ENCODE assay signal across 26 mouse cellular contexts in the genomic region with DNA sequence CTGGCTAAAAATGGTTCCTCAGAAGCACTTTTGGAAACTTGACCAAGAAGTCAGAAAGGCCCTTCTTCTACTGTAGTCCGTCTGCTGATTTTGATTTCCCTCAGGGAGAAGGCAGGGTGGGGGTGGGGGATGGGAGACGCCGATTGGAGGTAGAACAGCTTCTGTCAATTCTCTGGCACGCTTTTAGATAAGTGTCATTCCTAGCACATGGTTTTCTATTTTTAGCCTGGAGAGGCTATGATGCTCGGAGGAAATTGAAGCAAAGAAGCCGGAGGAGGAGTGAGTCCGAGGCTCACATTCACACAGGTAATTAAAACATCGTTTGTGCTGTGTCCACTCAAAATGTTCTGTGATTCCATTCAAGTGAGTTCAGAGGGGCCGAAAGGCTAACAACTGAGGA.
DNase-seq lines count a peak whose midpoint lies in the region; ATAC-seq and TF ChIP-seq lines count a peak whose summit lies in the region.
"Had no signal": no experiment of that assay in that cellular context is flagged by ENCODE, and none has a peak within 500 bp of the region (broad histone marks: within the 10 kb centered on the region; RNA-seq: fewer than 3 reads in every experiment).

No protein-coding gene starts in this region.

- no peak overlapping the region for H3K4me2 ChIP-seq in forebrain, embryonic 15.5 days (replicated peaks)
- H3K4me2 ChIP-seq in forebrain, embryonic 11.5 days (ENCODE audit: low read depth, low read length, severe bottlenecking) = no peak overlapping the region
- H3K4me2 ChIP-seq in heart, embryonic 11.5 days = peak overlapping the region; percentile 51
- peak overlapping the region; percentile 49 for H3K4me2 ChIP-seq in heart, embryonic 16.5 days (ENCODE audit: low read depth, low read length)
- H3K4me2 ChIP-seq: embryonic facial prominence, embryonic 12.5 days; limb, embryonic 13.5 days; liver, embryonic 11.5 days; lung, embryonic 15.5 days; neural tube, embryonic 12.5 days had no signal

- no peak overlapping the region for H3K9ac ChIP-seq in forebrain, embryonic 15.5 days (replicated peaks)
- no peak overlapping the region for H3K9ac ChIP-seq in forebrain, embryonic 11.5 days (ENCODE audit: low read length)
- no peak overlapping the region for H3K9ac ChIP-seq in heart, embryonic 11.5 days (ENCODE audit: low read depth, low read length)
- H3K9ac ChIP-seq in heart, embryonic 16.5 days (ENCODE audit: low read length) = no peak overlapping the region
- H3K9ac ChIP-seq: embryonic facial prominence, embryonic 12.5 days; limb, embryonic 13.5 days; lung, embryonic 15.5 days; neural tube, embryonic 12.5 days had no signal

- intact Hi-C loops in heart, postnatal 14 days (cut with DNase I) = no loop called here
- intact Hi-C loops in heart, postnatal 36 days (cut with DNase I) = no loop called here

- WGBS in forebrain, embryonic 15.5 days = 48% methylated on average over 9 of the region's 9 CpGs
- WGBS in forebrain, embryonic 11.5 days = 75% methylated on average over 9 of the region's 9 CpGs
- WGBS in heart, embryonic 11.5 days (ENCODE audit: insufficient replicate concordance) = 21% methylated on average over 9 of the region's 9 CpGs
- WGBS in heart, embryonic 16.5 days = 23% methylated on average over 9 of the region's 9 CpGs

- no peaks in the 10 kb centered on the region for H3K27me3 ChIP-seq in forebrain, embryonic 15.5 days
- no peaks in the 10 kb centered on the region for H3K27me3 ChIP-seq in forebrain, embryonic 11.5 days (ENCODE audit: control insufficient read depth, insufficient read depth, low read length)
- no peaks in the 10 kb centered on the region for H3K27me3 ChIP-seq in heart, embryonic 11.5 days (ENCODE audit: control insufficient read depth, insufficient read depth, low read length)
- H3K27me3 ChIP-seq in heart, embryonic 16.5 days (ENCODE audit: control insufficient read depth, insufficient read depth, low read length) = no peaks in the 10 kb centered on the region
- H3K27me3 ChIP-seq: lung, embryonic 15.5 days; neural tube, embryonic 12.5 days had no signal

- no peak for TF ChIP-seq POLR2A in brain, embryonic 14.5 days (IDR thresholded peaks at IDR 0.05; ENCODE audit: borderline replicate concordance, extremely low read depth, insufficient read depth, insufficient read length, poor library complexity, severe bottlenecking)

- peaks cover 28% of the 10 kb centered on the region for H3K4me1 ChIP-seq in forebrain, embryonic 15.5 days
- 0 out of 2 replicates have a peak, but pooled peaks cover 3% of the 10 kb centered on the region for H3K4me1 ChIP-seq in forebrain, embryonic 11.5 days (replicated peaks; ENCODE audit: control insufficient read depth, insufficient read depth, low read length)
- H3K4me1 ChIP-seq in heart, embryonic 11.5 days (ENCODE audit: control insufficient read depth, insufficient read depth, low read length) = peaks cover 31% of the 10 kb centered on the region
- H3K4me1 ChIP-seq in heart, embryonic 16.5 days (ENCODE audit: control insufficient read depth, insufficient read depth, low read length) = peaks cover 30% of the 10 kb centered on the region
- H3K4me1 ChIP-seq: limb, embryonic 13.5 days; neural tube, embryonic 12.5 days had no signal

- H3K27ac ChIP-seq in forebrain, embryonic 15.5 days (replicated peaks) = peak overlapping the region; percentile 17; the same call in 1 of the 2 replicates
- H3K27ac ChIP-seq in forebrain, embryonic 11.5 days (ENCODE audit: low read depth, low read length) = no peak overlapping the region
- H3K27ac ChIP-seq in heart, embryonic 11.5 days (ENCODE audit: low read depth, low read length) = peak overlapping the region; percentile 77
- H3K27ac ChIP-seq in heart, embryonic 16.5 days (ENCODE audit: low read length) = peak overlapping the region; percentile 23
- H3K27ac ChIP-seq: embryonic facial prominence, embryonic 12.5 days; kidney, postnatal 0 days; limb, embryonic 13.5 days; lung, embryonic 15.5 days; midbrain, embryonic 10.5 days; neural tube, embryonic 12.5 days had no signal

- no peak for TF ChIP-seq CTCF in brain, embryonic 14.5 days (IDR thresholded peaks at IDR 0.05; ENCODE audit: borderline replicate concordance, extremely low read depth, insufficient read depth, insufficient read length)

- ATAC-seq in forebrain, embryonic 15.5 days (replicated peaks) = 0 out of 2 replicates have a peak, but pooled peaks have one; percentile 49
- ATAC-seq in forebrain, embryonic 11.5 days (replicated peaks; ENCODE audit: low FRiP score) = no peak
- ATAC-seq in heart, embryonic 11.5 days (replicated peaks; ENCODE audit: insufficient number of reproducible peaks, low FRiP score, low TSS enrichment) = no peak
- peak; percentile 71 for ATAC-seq in heart, embryonic 16.5 days (replicated peaks; ENCODE audit: extremely low read depth, insufficient read depth, low FRiP score)

- H3K4me3 ChIP-seq in forebrain, embryonic 15.5 days = no peak overlapping the region
- H3K4me3 ChIP-seq in forebrain, embryonic 11.5 days (ENCODE audit: low read depth, low read length) = no peak overlapping the region
- H3K4me3 ChIP-seq in heart, embryonic 11.5 days (ENCODE audit: low read depth, low read length) = peak overlapping the region; percentile 9; the same call in 1 of the 2 replicates
- peak overlapping the region; percentile 26 for H3K4me3 ChIP-seq in heart, embryonic 16.5 days (ENCODE audit: low read length)
- H3K4me3 ChIP-seq: embryonic facial prominence, embryonic 12.5 days; limb, embryonic 13.5 days; lung, embryonic 15.5 days; midbrain, embryonic 10.5 days; myocyte; neural tube, embryonic 12.5 days had no signal

- H3K36me3 ChIP-seq in forebrain, embryonic 15.5 days = no peaks in the 10 kb centered on the region
- H3K36me3 ChIP-seq in forebrain, embryonic 11.5 days (ENCODE audit: control insufficient read depth, insufficient read depth, low read length) = no peaks in the 10 kb centered on the region
- no peaks in the 10 kb centered on the region for H3K36me3 ChIP-seq in heart, embryonic 11.5 days (ENCODE audit: control insufficient read depth, insufficient read depth, low read length)
- H3K36me3 ChIP-seq in heart, embryonic 16.5 days (ENCODE audit: control insufficient read depth, insufficient read depth) = no peaks in the 10 kb centered on the region
- H3K36me3 ChIP-seq: embryonic facial prominence, embryonic 12.5 days; G1E; limb, embryonic 13.5 days; lung, embryonic 15.5 days; midbrain, embryonic 10.5 days; neural tube, embryonic 12.5 days had no signal

- DNase-seq in forebrain, embryonic 11.5 days (ENCODE audit: low spot score) = no peak
- no peak for DNase-seq in heart, postnatal 14 days
- DNase-seq in heart, postnatal 36 days = no peak
- peak; percentile 65 for DNase-seq in brain, embryonic 14.5 days (ENCODE audit: low read depth)
- DNase-seq: adrenal gland, postnatal 10 days; cerebellum, adult 11-12 months; cerebellum, adult 9-11 months; embryo, embryonic 11 days; kidney, adult 8-10 months; kidney, postnatal 4 days; right cerebral cortex, adult 18-20 months; spleen, adult 18-20 months; thymus, adult 18-20 months; thymus, postnatal 25 days had no signal

- H3K9me3 ChIP-seq in forebrain, embryonic 15.5 days = no peaks in the 10 kb centered on the region
- no peaks in the 10 kb centered on the region for H3K9me3 ChIP-seq in forebrain, embryonic 11.5 days (ENCODE audit: control insufficient read depth, low read length)
- H3K9me3 ChIP-seq in heart, embryonic 11.5 days (replicated peaks; ENCODE audit: control insufficient read depth, low read length) = no peaks in the 10 kb centered on the region
- no peaks in the 10 kb centered on the region for H3K9me3 ChIP-seq in heart, embryonic 16.5 days (replicated peaks; ENCODE audit: control insufficient read depth, low read length)
- H3K9me3 ChIP-seq: embryonic facial prominence, embryonic 12.5 days; G1E; limb, embryonic 13.5 days; lung, embryonic 15.5 days; midbrain, embryonic 10.5 days; neural tube, embryonic 12.5 days had no signal

Comparison
In these comparisons a context has a peak if more than half of its experiments do, and no peak if none do; other contexts are left out.
1. ATAC-seq: peak in forebrain, embryonic 15.5 days (single experiment) and heart, embryonic 16.5 days (single experiment); none in forebrain, embryonic 11.5 days (single experiment) and heart, embryonic 11.5 days (single experiment).
2. H3K4me2 ChIP-seq: peak in heart, embryonic 11.5 days (single experiment) and heart, embryonic 16.5 days (single experiment); none in forebrain, embryonic 15.5 days (single experiment) and forebrain, embryonic 11.5 days (single experiment).
3. H3K4me3 ChIP-seq: peak in heart, embryonic 11.5 days (single experiment) and heart, embryonic 16.5 days (single experiment); none in forebrain, embryonic 15.5 days (single experiment) and forebrain, embryonic 11.5 days (single experiment).